Mouse (Mus musculus): ENCODE results near the gene Foxn3. TPM values are rescaled to one million over a fixed set of nuclear protein-coding genes. Genes with fewer than 3 reads are reported as not detected.

Gene Foxn3
- total and polyA plus RNA-seq, 3 experiments: 9.7 to 26.8 (median 11.0) TPM

- no peaks in the 10 kb centered on the region for H3K9me3 ChIP-seq (replicated peaks; ENCODE audit: low read length)
- H3K79me2 ChIP-seq (replicated peaks; ENCODE audit: control insufficient read depth, extremely low read depth, insufficient read depth, poor library complexity, severe bottlenecking): peaks cover 2% of the 10 kb centered on the region; the same call in 1 of the 2 replicates
- DNase-seq (ENCODE audit: extremely low read depth): no peak
- H3K27ac ChIP-seq (ENCODE audit: insufficient read depth, low read depth): no peak overlapping the region
- peaks cover 15 to 48% of the 10 kb centered on the region in 2 experiments for H3K36me3 ChIP-seq (replicated peaks in 1 of 2; ENCODE audit: control insufficient read depth in 1 of 2, insufficient read depth in 1 of 2, low read length in 1 of 2)
- dilution Hi-C loops (cut with MboI; ENCODE audit: extremely low pct_ligation_motif_present, extremely low pct_unique_long_range_greater_than_20kb, low sequenced_read_pairs) (no loop called here), in situ Hi-C loops (cut with MboI; ENCODE audit: low pct_ligation_motif_present, low pct_unique_long_range_greater_than_20kb, low sequenced_read_pairs) (no loop called here)
- H3K9ac ChIP-seq (ENCODE audit: insufficient read depth, low read depth): no peak overlapping the region
- H3K4me3 ChIP-seq (replicated peaks in 1 of 3; ENCODE audit: low read depth in 2 of 3, low read length in 2 of 3, poor library complexity in 1 of 3): no peak overlapping the region
- H3K4me2 ChIP-seq (ENCODE audit: insufficient read depth, low read depth, poor library complexity, severe bottlenecking): no peak overlapping the region
- H3K27me3 ChIP-seq (replicated peaks): no peaks in the 10 kb centered on the region
- peaks cover 33 to 94% of the 10 kb centered on the region in 2 experiments for H3K4me1 ChIP-seq (ENCODE audit: control insufficient read depth in 1 of 2, insufficient read depth in 2 of 2)
- 0 out of 2 replicates have a peak, but pooled peaks have one; percentile 7 for TF ChIP-seq MEF2A (IDR thresholded peaks at IDR 0.05; ENCODE audit: borderline replicate concordance, low read depth, low read length)
- TF ChIP-seq ZNF384 (IDR thresholded peaks at IDR 0.05; ENCODE audit: low read depth, low read length): no peak
- TF ChIP-seq CHD2 (IDR thresholded peaks at IDR 0.05; ENCODE audit: low read length): 0 out of 2 replicates have a peak, but pooled peaks have one; percentile 2
- 0 out of 2 replicates have a peak, but pooled peaks have one; percentile 12 for TF ChIP-seq MXI1 (IDR thresholded peaks at IDR 0.05; ENCODE audit: low read depth, low read length)
These were observed 233.8 kb downstream of the Foxn3 start for GRCm38 (mm10) chr12:99329301-99330257.

GRCm38 (mm10) chr12:99326157-99326556, 237.2 kb downstream of the Foxn3 start:
- peak overlapping the region; percentile 44; the same call in 1 of the 2 replicates for H3K27ac ChIP-seq (ENCODE audit: insufficient read depth, low read depth)
- H3K9ac ChIP-seq (ENCODE audit: insufficient read depth, low read depth): no peak overlapping the region
- H3K4me2 ChIP-seq (ENCODE audit: insufficient read depth, low read depth, poor library complexity, severe bottlenecking): peak overlapping the region; percentile 96
- in situ Hi-C loops (cut with MboI; ENCODE audit: low pct_ligation_motif_present, low pct_unique_long_range_greater_than_20kb, low sequenced_read_pairs): no loop called here
- peaks cover 7 to 36% of the 10 kb centered on the region in 2 experiments for H3K36me3 ChIP-seq (replicated peaks in 1 of 2; ENCODE audit: control insufficient read depth in 1 of 2, insufficient read depth in 1 of 2, low read length in 1 of 2)
- H3K4me3 ChIP-seq (replicated peaks in 1 of 3; ENCODE audit: low read depth in 2 of 3, low read length in 2 of 3, poor library complexity in 1 of 3): no peak overlapping the region
- peaks cover 33 to 86% of the 10 kb centered on the region in 2 experiments for H3K4me1 ChIP-seq (ENCODE audit: control insufficient read depth in 1 of 2, insufficient read depth in 2 of 2)
- no peaks in the 10 kb centered on the region for H3K27me3 ChIP-seq (replicated peaks)
- DNase-seq (ENCODE audit: extremely low read depth): peak; percentile 94
- H3K9me3 ChIP-seq (replicated peaks; ENCODE audit: low read length): no peaks in the 10 kb centered on the region
- dilution Hi-C loops (cut with MboI; ENCODE audit: extremely low pct_ligation_motif_present, extremely low pct_unique_long_range_greater_than_20kb, low sequenced_read_pairs): no loop called here
- H3K79me2 ChIP-seq (replicated peaks; ENCODE audit: control insufficient read depth, extremely low read depth, insufficient read depth, poor library complexity, severe bottlenecking): peaks cover 2% of the 10 kb centered on the region; the same call in 1 of the 2 replicates
- TF ChIP-seq ZMIZ1 (IDR thresholded peaks at IDR 0.05; ENCODE audit: low read depth, low read length) (peak; percentile 60; the same call in 1 of the 2 replicates), NELFE (IDR thresholded peaks at IDR 0.05; ENCODE audit: low read depth, low read length) (peak; percentile 43; the same call in 1 of the 2 replicates), MYC (IDR thresholded peaks at IDR 0.05; ENCODE audit: low read depth, low read length) (peak; percentile 88), ELF1 (IDR thresholded peaks at IDR 0.05; ENCODE audit: low read depth, low read length) (0 out of 2 replicates have a peak, but pooled peaks have one; percentile 36), TBP (conservative IDR thresholded peaks at IDR 0.05; ENCODE audit: low read depth, low read length) (peak; percentile 54; the same call in 1 of the 2 replicates), HCFC1 (IDR thresholded peaks at IDR 0.05; ENCODE audit: low read depth, low read length) (peak; percentile 43), JUN (IDR thresholded peaks at IDR 0.05; ENCODE audit: insufficient read depth, low read depth, low read length) (peak; percentile 69), MEF2A (IDR thresholded peaks at IDR 0.05; ENCODE audit: borderline replicate concordance, low read depth, low read length) (peak; percentile 97), UBTF (IDR thresholded peaks at IDR 0.05; ENCODE audit: low read depth, low read length) (no peak), CHD2 (IDR thresholded peaks at IDR 0.05; ENCODE audit: low read length) (peak; percentile 87), BHLHE40 (IDR thresholded peaks at IDR 0.05; ENCODE audit: low read depth, low read length) (peak; percentile 86), MAZ (IDR thresholded peaks at IDR 0.05; ENCODE audit: low read depth, low read length) (peak; percentile 91), POLR2A (IDR thresholded peaks at IDR 0.05; ENCODE audit: low read depth, low read length) (no peak), POLR2AphosphoS2 (IDR thresholded peaks at IDR 0.05; ENCODE audit: low read depth, low read length) (0 out of 2 replicates have a peak, but pooled peaks have one; percentile 44), RAD21 (IDR thresholded peaks at IDR 0.05; ENCODE audit: low read depth, low read length) (peak; percentile 10), ZC3H11A (IDR thresholded peaks at IDR 0.05; ENCODE audit: low read depth, low read length) (no peak), IRF4 (IDR thresholded peaks at IDR 0.05; ENCODE audit: low read depth, low read length) (peak; percentile 97), GABPA (IDR thresholded peaks at IDR 0.05; ENCODE audit: insufficient replicate concordance, low read depth, low read length) (no peak), CHD1 (IDR thresholded peaks at IDR 0.05; ENCODE audit: low read depth, low read length) (peak; percentile 42; the same call in 1 of the 2 replicates), USF2 (conservative IDR thresholded peaks at IDR 0.05; ENCODE audit: low read depth, low read length) (no peak), ETS1 (conservative IDR thresholded peaks at IDR 0.05; ENCODE audit: low read depth, low read length) (peak; percentile 94), JUND (conservative IDR thresholded peaks at IDR 0.05; ENCODE audit: low read depth, low read length) (peak; percentile 91), SIN3A (IDR thresholded peaks at IDR 0.05; ENCODE audit: low read length) (no peak; the same call in 1 of the 2 replicates), SMC3 (IDR thresholded peaks at IDR 0.05; ENCODE audit: low read depth, low read length) (peak; percentile 28; the same call in 1 of the 2 replicates), PAX5 (IDR thresholded peaks at IDR 0.05; ENCODE audit: low read length) (no peak), MAX (IDR thresholded peaks at IDR 0.05; ENCODE audit: low read length) (0 out of 2 replicates have a peak, but pooled peaks have one; percentile 33), MXI1 (IDR thresholded peaks at IDR 0.05; ENCODE audit: low read depth, low read length) (peak; percentile 42; the same call in 1 of the 2 replicates), EP300 (IDR thresholded peaks at IDR 0.05; ENCODE audit: low read length) (peak; percentile 99)

All from CH12.LX (cell line).